Mouse (Mus musculus) liver, embryonic 12.5 days (tissue): ENCODE data around the gene Capn1. TPM values are rescaled to one million over a fixed set of nuclear protein-coding genes. Genes with fewer than 3 reads are reported as not detected.
A peak's percentile ranks its signal among the peaks of the same experiment; 100 is the strongest.
"Not testable (repeated sequence)": the region's sequence is repeated elsewhere in the genome, so short reads cannot be mapped to it uniquely, and the experiment has no call there.

Experiments used
- ATAC-seq: fragments of 200-750 bp; cut with Nextera tagmentation; 2 replicates; pipeline ENCODE4 v1.8.0; 2017; ENCODE audit warnings: moderate number of reproducible peaks, mild to moderate bottlenecking, moderate library complexity
- H3K27ac ChIP-seq: fragments of 300-500 bp; sonication (generic); 2 replicates; pipeline ENCODE4 v1.5.1; 2016; ENCODE audit warnings: mild to moderate bottlenecking
- H3K27me3 ChIP-seq: fragments of 300-500 bp; sonication (generic); replicated peaks from 2 replicates; pipeline ENCODE4 v1.6.1; 2016; ENCODE audit warnings: mild to moderate bottlenecking, moderate library complexity
- H3K36me3 ChIP-seq: fragments of 300-500 bp; sonication (generic); 2 replicates; pipeline ENCODE4 v1.6.1; 2016; ENCODE audit warnings: mild to moderate bottlenecking, moderate library complexity
- H3K4me1 ChIP-seq: fragments of 300-500 bp; sonication (generic); 2 replicates; pipeline ENCODE4 v1.6.1; 2016
- H3K4me2 ChIP-seq: fragments of 300-500 bp; sonication (generic); 2 replicates; pipeline ENCODE4 v1.6.1; 2016; ENCODE audit warnings: mild to moderate bottlenecking, moderate library complexity
- H3K4me3 ChIP-seq: fragments of 300-500 bp; sonication (generic); 2 replicates; pipeline ENCODE4 v1.5.1; 2016; ENCODE audit warnings: mild to moderate bottlenecking, moderate library complexity
- H3K9ac ChIP-seq: fragments of 300-500 bp; sonication (generic); 2 replicates; pipeline ENCODE4 v1.6.1; 2016; ENCODE audit warnings: mild to moderate bottlenecking, moderate library complexity
- H3K9me3 ChIP-seq: fragments of 300-500 bp; sonication (generic); replicated peaks from 2 replicates; pipeline ENCODE4 v1.6.1; 2016; ENCODE audit warnings: mild to moderate bottlenecking, moderate library complexity
- WGBS: fragments of 180-500 bp; shearing (Covaris S2); methylation state at CpG from one replicate; pipeline ENCODE4 v1.1.7; 2016; ENCODE audit not compliant: insufficient replicate concordance; 5-methylcytosine and 5-hydroxymethylcytosine counted together
- polyA plus RNA-seq: library from polyadenylated mRNA; unstranded; fragments of >200 nt; fragmentation: Nextera tagmentation; extraction: Ambion mirVana; gene quantifications from 2 replicates; pipeline ENCODE4 v1.2.1, GENCODE M21; 2016

Gene Capn1
- polyA plus RNA-seq, 1 experiment from 2014 or later, result 37.7 TPM

DNA sequence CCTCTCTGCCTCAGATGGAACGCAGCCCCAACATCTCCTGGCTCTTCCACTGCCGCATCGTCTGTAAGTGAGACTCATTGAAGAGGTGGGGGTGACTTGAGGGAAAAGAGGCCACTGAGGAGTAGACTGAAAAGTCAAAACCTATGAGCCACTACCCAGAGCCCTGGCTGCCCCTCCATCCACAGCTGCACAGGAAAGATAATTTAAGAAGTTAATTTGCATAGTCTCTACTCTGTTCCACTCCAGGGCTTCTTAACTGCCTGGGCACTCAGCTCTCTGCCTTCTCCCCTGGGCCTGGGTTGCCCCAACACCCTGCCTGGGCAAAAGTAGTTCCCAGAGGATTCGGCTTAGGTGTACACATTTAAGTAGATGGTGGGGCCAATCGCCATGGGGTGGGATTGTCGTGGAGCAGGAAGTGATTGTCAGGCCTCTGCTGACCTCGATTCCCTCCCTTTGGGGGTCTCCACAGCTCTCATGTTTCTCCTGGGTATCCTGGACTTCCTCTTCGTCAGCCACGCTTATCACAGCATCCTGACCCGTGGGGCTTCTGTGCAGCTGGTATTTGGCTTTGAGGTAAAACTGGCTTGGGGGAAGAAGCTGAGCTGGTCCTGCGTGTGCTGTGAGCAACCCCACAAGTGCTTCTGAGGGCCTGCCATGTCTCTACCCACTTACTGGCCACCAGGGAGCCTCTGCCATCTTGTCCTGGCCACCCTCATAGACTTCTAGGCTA is 33.1 kb upstream of the Capn1 start:
- H3K4me3 ChIP-seq, result peak overlapping the region; percentile 97
- H3K4me1 ChIP-seq, result peaks cover 55% of the 10 kb centered on the region
- no peak for ATAC-seq
- H3K9ac ChIP-seq, result peak overlapping the region; percentile 94
- no peaks in the 10 kb centered on the region for H3K27me3 ChIP-seq
- H3K9me3 ChIP-seq, result no peaks in the 10 kb centered on the region
- H3K4me2 ChIP-seq, result peak overlapping the region; percentile 99
- WGBS, result 54% methylated on average over 11 of the region's 11 CpGs
- peak overlapping the region; percentile 99 for H3K27ac ChIP-seq
- peaks cover 64% of the 10 kb centered on the region for H3K36me3 ChIP-seq

GRCm38 (mm10) chr19:6047899-6048166 is 32.1 kb upstream of the Capn1 start:
- Histone ChIP-seq H3K4me1 (peaks cover 46% of the 10 kb centered on the region), H3K27me3 (no peaks in the 10 kb centered on the region), H3K4me3 (peak overlapping the region; percentile 97), H3K27ac (peak overlapping the region; percentile 99), H3K9me3 (no peaks in the 10 kb centered on the region), H3K9ac (peak overlapping the region; percentile 94), H3K36me3 (peaks cover 54% of the 10 kb centered on the region), H3K4me2 (peak overlapping the region; percentile 99)
- no peak for ATAC-seq
- 80% methylated on average over 8 of the region's 8 CpGs for WGBS

DNA sequence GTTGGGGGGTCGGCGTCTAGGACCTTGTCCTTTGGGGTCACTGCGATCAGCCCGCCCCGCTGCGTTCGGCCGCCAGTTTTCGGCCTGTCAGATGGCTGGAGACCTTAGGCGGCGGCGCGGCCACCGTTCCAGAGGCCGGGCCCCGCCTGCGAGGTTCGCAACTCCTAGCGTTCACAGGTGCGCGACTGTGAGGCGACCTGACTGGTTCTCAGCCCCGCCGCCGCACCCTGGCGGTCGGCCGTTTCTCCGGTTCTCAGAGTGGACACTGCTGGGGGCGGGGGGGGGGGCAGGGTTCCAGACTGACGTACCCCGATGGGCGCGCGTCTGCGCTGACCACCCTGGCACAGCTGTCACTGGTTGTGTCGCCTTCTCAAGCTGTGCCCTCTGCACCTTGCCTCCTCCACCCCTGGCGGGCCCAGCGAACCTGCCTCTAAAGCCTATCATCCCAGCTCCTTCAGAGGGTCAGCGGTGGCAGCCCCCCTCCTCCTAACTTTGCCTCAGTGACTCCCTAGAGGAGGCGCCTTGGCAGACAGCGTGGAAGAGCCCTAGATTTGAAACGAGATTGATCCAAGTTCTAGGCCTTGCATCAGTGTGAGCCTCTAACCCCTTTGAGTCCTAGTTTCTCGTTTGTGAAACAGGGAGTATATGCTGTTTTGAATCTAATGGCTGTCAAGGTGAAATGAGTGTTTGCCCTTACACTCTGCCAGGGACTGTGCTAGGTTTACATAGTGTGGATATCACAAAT is 31.6 kb upstream of the Capn1 start:
- Histone ChIP-seq H3K4me2 (peak overlapping the region; percentile 99), H3K27me3 (no peaks in the 10 kb centered on the region), H3K9ac (peak overlapping the region; percentile 94), H3K27ac (peak overlapping the region; percentile 99), H3K36me3 (peaks cover 49% of the 10 kb centered on the region), H3K4me1 (peaks cover 42% of the 10 kb centered on the region), H3K9me3 (no peaks in the 10 kb centered on the region), H3K4me3 (peak overlapping the region; percentile 97)
- peak; percentile 11 for ATAC-seq
- 1% methylated on average over 44 of the region's 44 CpGs for WGBS

GRCm38 (mm10) chr19:6046294-6047153 is 30.8 kb upstream of the Capn1 start, which contains the start of gene Syvn1:
Gene Syvn1 (plus strand): TSS chr19:6046576.
- H3K4me3 ChIP-seq, result peak within 1 kb of the TSS; percentile 97
- H3K27me3 ChIP-seq, result no peaks in the 10 kb centered on the region
- under 1% methylated on average over 65 of the region's 65 CpGs for WGBS
- peak; percentile 88 for ATAC-seq
- peaks cover 41% of the 10 kb centered on the region for H3K36me3 ChIP-seq
- H3K4me1 ChIP-seq, result peaks cover 42% of the 10 kb centered on the region
- peak within 1 kb of the TSS; percentile 94 for H3K9ac ChIP-seq
- H3K27ac ChIP-seq, result peak within 1 kb of the TSS; percentile 99
- H3K4me2 ChIP-seq, result peak within 1 kb of the TSS; percentile 99
- H3K9me3 ChIP-seq, result no peaks in the 10 kb centered on the region

- Histone ChIP-seq H3K27ac (peak overlapping the region; percentile 99), H3K9me3 (no peaks in the 10 kb centered on the region), H3K4me2 (peak overlapping the region; percentile 99), H3K36me3 (peaks cover 32% of the 10 kb centered on the region), H3K4me1 (peaks cover 41% of the 10 kb centered on the region), H3K9ac (peak overlapping the region; percentile 94), H3K4me3 (peak overlapping the region; percentile 97), H3K27me3 (no peaks in the 10 kb centered on the region)
- WGBS, result 12% methylated on average over 20 of the region's 20 CpGs
- ATAC-seq, result peak; percentile 51
Observed at GRCm38 (mm10) chr19:6045366-6046293, 29.9 kb upstream of the Capn1 start.

DNA sequence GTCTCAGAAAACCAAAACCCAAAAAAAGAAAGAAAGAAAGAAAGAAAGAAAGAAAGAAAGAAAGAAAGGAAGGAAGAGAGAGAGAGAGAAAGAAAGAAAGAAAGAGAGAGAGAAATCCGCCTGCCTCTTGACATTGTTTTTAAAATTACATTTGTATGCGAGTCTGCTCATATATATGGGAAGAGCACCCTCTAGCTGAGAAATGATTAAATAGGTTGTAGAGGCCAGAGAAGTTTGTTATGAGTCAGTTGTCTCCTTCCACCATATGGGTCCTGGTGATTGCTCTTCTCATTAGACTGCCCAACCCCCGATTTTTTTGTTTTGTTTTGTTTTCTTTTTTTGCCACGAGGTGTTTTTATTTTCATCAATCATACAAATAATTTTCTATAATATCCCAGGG is 28.4 kb upstream of the Capn1 start:
- H3K4me3 ChIP-seq, H3K4me2 ChIP-seq, H3K27me3 ChIP-seq, H3K9me3 ChIP-seq, H3K27ac ChIP-seq, ATAC-seq, H3K9ac ChIP-seq: not testable (repeated sequence)
- Histone ChIP-seq H3K36me3 (peaks cover 17% of the 10 kb centered on the region), H3K4me1 (peaks cover 36% of the 10 kb centered on the region)
- 41% methylated on average over 4 of the region's 4 CpGs for WGBS

DNA sequence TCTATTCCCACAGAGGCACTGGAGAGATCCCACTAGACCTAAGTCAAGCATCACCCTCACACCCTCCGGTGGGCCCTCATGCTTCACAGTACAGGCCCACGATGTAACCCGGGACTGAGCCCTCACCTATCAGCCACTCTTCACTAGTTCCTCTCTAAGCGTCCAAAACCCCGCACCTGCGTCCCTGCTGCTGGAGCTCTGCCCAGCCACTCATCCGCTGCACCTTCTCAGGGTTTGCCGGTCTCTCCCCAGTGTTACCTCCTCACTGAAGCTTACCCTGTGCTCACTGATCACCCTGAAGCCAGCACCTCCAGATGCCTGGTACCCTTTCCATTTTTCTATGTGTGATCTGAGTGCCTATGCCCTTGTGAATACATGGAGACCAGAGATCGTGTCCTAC is 26.6 kb upstream of the Capn1 start:
- Histone ChIP-seq H3K27me3 (no peaks in the 10 kb centered on the region), H3K9ac (no peak overlapping the region), H3K36me3 (peaks cover 4% of the 10 kb centered on the region; the same call in 1 of the 2 replicates), H3K4me2 (no peak overlapping the region), H3K27ac (no peak overlapping the region), H3K4me1 (peaks cover 23% of the 10 kb centered on the region), H3K9me3 (no peaks in the 10 kb centered on the region), H3K4me3 (no peak overlapping the region)
- WGBS, result 73% methylated on average over 9 of the region's 9 CpGs
- no peak for ATAC-seq

- Histone ChIP-seq H3K27ac (no peak overlapping the region), H3K4me1 (peaks cover 15% of the 10 kb centered on the region), H3K9me3 (no peaks in the 10 kb centered on the region), H3K27me3 (no peaks in the 10 kb centered on the region), H3K4me3 (no peak overlapping the region), H3K9ac (no peak overlapping the region), H3K4me2 (no peak overlapping the region), H3K36me3 (peaks cover 4% of the 10 kb centered on the region; the same call in 1 of the 2 replicates)
- ATAC-seq, result no peak
Observed at GRCm38 (mm10) chr19:6040002-6040401, 24.3 kb upstream of the Capn1 start.

DNA sequence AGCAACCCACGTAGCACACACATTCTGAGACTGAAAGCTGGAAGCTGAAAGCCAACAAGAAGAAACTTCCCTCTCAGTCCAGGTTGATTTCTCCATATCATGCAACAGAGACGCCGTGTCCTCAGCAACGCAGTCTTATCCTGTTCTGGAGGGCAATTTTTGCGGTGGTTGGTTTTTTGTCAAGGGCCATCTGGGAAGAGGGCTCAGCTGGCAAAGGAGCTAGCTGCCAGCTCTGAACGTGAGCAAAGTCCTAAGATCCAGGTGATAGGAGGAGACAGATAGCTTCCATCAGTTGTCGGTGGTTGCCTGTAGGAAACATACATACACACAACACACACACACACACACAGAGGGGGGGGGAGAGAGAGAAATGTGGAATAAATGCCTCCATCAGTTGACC is 22.6 kb upstream of the Capn1 start:
- H3K4me1 ChIP-seq, result 0 out of 2 replicates have a peak, but pooled peaks cover 5% of the 10 kb centered on the region
- no peak for ATAC-seq
- no peak overlapping the region for H3K27ac ChIP-seq
- H3K36me3 ChIP-seq, result no peaks in the 10 kb centered on the region
- no peaks in the 10 kb centered on the region for H3K27me3 ChIP-seq
- H3K9ac ChIP-seq, result no peak overlapping the region
- no peak overlapping the region for H3K4me3 ChIP-seq
- no peaks in the 10 kb centered on the region for H3K9me3 ChIP-seq
- 66% methylated on average over 7 of the region's 7 CpGs for WGBS
- no peak overlapping the region for H3K4me2 ChIP-seq

GRCm38 (mm10) chr19:6037695-6038094 is 22.0 kb upstream of the Capn1 start:
- Histone ChIP-seq H3K4me3 (no peak overlapping the region), H3K36me3 (no peaks in the 10 kb centered on the region), H3K27ac (no peak overlapping the region), H3K9ac (no peak overlapping the region), H3K4me2 (no peak overlapping the region), H3K27me3 (0 out of 2 replicates have a peak, but pooled peaks cover 4% of the 10 kb centered on the region), H3K4me1 (0 out of 2 replicates have a peak, but pooled peaks cover 5% of the 10 kb centered on the region), H3K9me3 (no peaks in the 10 kb centered on the region)
- no peak for ATAC-seq

DNA sequence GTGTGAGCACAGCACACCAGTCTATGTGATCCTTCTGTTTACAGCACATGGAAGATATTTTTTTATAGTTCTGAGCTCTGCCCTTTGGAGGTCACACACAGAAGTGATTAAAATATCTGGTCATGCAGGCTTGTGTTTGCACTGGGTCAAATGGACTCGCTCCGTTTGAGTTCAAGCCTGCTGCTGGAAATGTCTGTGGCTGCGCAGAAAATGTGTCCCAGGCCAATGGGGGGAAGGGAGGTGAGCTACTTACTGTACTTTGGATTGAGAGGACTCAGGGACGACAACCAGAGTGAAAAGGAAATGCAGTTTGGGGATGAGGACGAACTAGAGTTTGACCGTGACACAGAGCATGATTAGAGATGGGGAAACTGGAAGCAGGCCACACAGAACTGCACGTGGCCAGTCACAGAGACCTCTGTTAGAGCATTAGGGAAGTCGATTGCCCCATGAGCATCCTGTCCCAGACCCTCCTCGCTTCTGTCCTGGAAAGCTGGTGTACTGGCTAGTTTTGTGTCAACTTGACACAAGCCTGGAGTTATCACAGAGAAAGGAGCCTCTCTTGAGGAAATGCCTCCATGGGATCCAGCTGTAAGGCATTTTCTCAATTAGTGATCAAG is 20.4 kb upstream of the Capn1 start:
- Histone ChIP-seq H3K4me2 (no peak overlapping the region), H3K27me3 (0 out of 2 replicates have a peak, but pooled peaks cover 5% of the 10 kb centered on the region), H3K9me3 (no peaks in the 10 kb centered on the region), H3K27ac (no peak overlapping the region), H3K4me3 (no peak overlapping the region), H3K4me1 (0 out of 2 replicates have a peak, but pooled peaks cover 5% of the 10 kb centered on the region), H3K36me3 (no peaks in the 10 kb centered on the region), H3K9ac (no peak overlapping the region)
- 48% methylated on average over 9 of the region's 9 CpGs for WGBS
- no peak for ATAC-seq
